Mouse (Mus musculus) layer of hippocampus, postnatal 14 days (tissue): ENCODE results near the gene Grip1. TPM values are rescaled to one million over a fixed set of nuclear protein-coding genes. Genes with fewer than 3 reads are reported as not detected.

Experiments
- DNase-seq, 2 experiments: peaks; one replicate each; pipeline ENCODE4 v3.0.0; 2021 to 2022; ENCODE audit warnings: low spot score in 2 of 2, mixed read lengths in 1 of 2
- total RNA-seq, 2 experiments: library from RNA; stranded (reverse); gene quantifications; 2 replicates each; pipeline ENCODE4 v1.2.3; 2021

Grip1 gene
- total RNA-seq, 2 experiments from 2014 or later = 40.2 to 40.3 TPM

GRCm38 (mm10) chr10:119735011-119735992, 281.7 kb downstream of the Grip1 start:
- no peak for DNase-seq

GRCm38 (mm10) chr10:119739466-119739865, 285.8 kb downstream of the Grip1 start:
- DNase-seq = no peak

GRCm38 (mm10) chr10:119742722-119743121, 289.1 kb downstream of the Grip1 start:
- peak; percentile 53 to 77 for DNase-seq

GRCm38 (mm10) chr10:119752361-119752798, 298.8 kb downstream of the Grip1 start:
- DNase-seq = no peak

- no peak for DNase-seq
Observed at GRCm38 (mm10) chr10:119756271-119756670, 302.6 kb downstream of the Grip1 start.

- DNase-seq = no peak
Observed at GRCm38 (mm10) chr10:119757219-119757618, 303.6 kb downstream of the Grip1 start.

GRCm38 (mm10) chr10:119761451-119762367, 308.1 kb downstream of the Grip1 start:
- peak in 1 of 2 experiments; percentile 17 for DNase-seq

GRCm38 (mm10) chr10:119778871-119779270, 325.2 kb downstream of the Grip1 start:
- no peak for DNase-seq

GRCm38 (mm10) chr10:119779657-119780056, 326.0 kb downstream of the Grip1 start:
- peak in 1 of 2 experiments; percentile 21 for DNase-seq

- no peak for DNase-seq
Observed at GRCm38 (mm10) chr10:119790507-119790906, 336.9 kb downstream of the Grip1 start.

GRCm38 (mm10) chr10:119802421-119802820, 348.8 kb downstream of the Grip1 start:
- no peak for DNase-seq

- DNase-seq = peak in 1 of 2 experiments; percentile 82
Observed at GRCm38 (mm10) chr10:119803633-119804422, 350.2 kb downstream of the Grip1 start.

GRCm38 (mm10) chr10:119804423-119804814, 350.8 kb downstream of the Grip1 start:
- no peak for DNase-seq

GRCm38 (mm10) chr10:119805082-119805481, 351.5 kb downstream of the Grip1 start:
- no peak for DNase-seq

- DNase-seq = no peak
Observed at GRCm38 (mm10) chr10:119806151-119806550, 352.5 kb downstream of the Grip1 start.

GRCm38 (mm10) chr10:119808384-119808783, 354.8 kb downstream of the Grip1 start:
- no peak for DNase-seq

- no peak for DNase-seq
Observed at GRCm38 (mm10) chr10:119814087-119814486, 360.5 kb downstream of the Grip1 start.

- no peak for DNase-seq
Observed at GRCm38 (mm10) chr10:119816001-119816400, 362.4 kb downstream of the Grip1 start.

GRCm38 (mm10) chr10:119818381-119818780, 364.8 kb downstream of the Grip1 start:
- peak; percentile 19 to 23 for DNase-seq

GRCm38 (mm10) chr10:119819102-119819681, 365.6 kb downstream of the Grip1 start:
- peak; percentile 36 to 49 for DNase-seq
